Mouse (Mus musculus) intestine, postnatal 0 days (tissue): ENCODE measurements at regions not wholly inside any gene's neighbourhood (a gene's known extent, or its start where the extent isn't known, plus 50 kb on each side); places are given as distances from the start of the nearest gene placed in this dataset.

ENCODE experiments used
- ATAC-seq: fragments of 200-750 bp; cut with Nextera tagmentation; 2 replicates; pipeline ENCODE4 v1.8.0; 2017; ENCODE audit warnings: mild to moderate bottlenecking, moderate TSS enrichment, moderate library complexity
- H3K27ac ChIP-seq: fragments of 300-500 bp; sonication (generic); 2 replicates; pipeline ENCODE4 v1.5.1; 2014; ENCODE audit warnings: mild to moderate bottlenecking, low read depth, low read length, moderate library complexity
- H3K27me3 ChIP-seq: fragments of 300-500 bp; sonication (generic); replicated peaks from 2 replicates; pipeline ENCODE4 v1.6.1; 2014; ENCODE audit warnings: low read length, mixed read lengths; ENCODE audit not compliant: control insufficient read depth, insufficient read depth
- H3K36me3 ChIP-seq: fragments of 300-500 bp; sonication (generic); 2 replicates; pipeline ENCODE4 v1.6.1; 2014; ENCODE audit warnings: mild to moderate bottlenecking, moderate library complexity; ENCODE audit not compliant: control insufficient read depth, insufficient read depth
- H3K4me1 ChIP-seq: fragments of 300-500 bp; sonication (generic); replicated peaks from 2 replicates; pipeline ENCODE4 v1.6.1; 2014; ENCODE audit warnings: antibody characterized with exemption, low read length, mixed read lengths; ENCODE audit not compliant: control insufficient read depth, insufficient read depth
- H3K4me2 ChIP-seq: fragments of 300-500 bp; sonication (generic); replicated peaks from 2 replicates; pipeline ENCODE4 v1.6.1; 2014; ENCODE audit warnings: low read depth, mild to moderate bottlenecking, moderate library complexity
- H3K4me3 ChIP-seq: fragments of 300-500 bp; sonication (generic); 2 replicates; pipeline ENCODE4 v1.5.1; 2014; ENCODE audit warnings: low read depth, low read length
- H3K9ac ChIP-seq: fragments of 300-500 bp; sonication (generic); 2 replicates; pipeline ENCODE4 v1.6.1; 2014; ENCODE audit warnings: mild to moderate bottlenecking, low read depth, low read length
- H3K9me3 ChIP-seq: fragments of 300-500 bp; sonication (generic); 2 replicates; pipeline ENCODE4 v1.6.1; 2016; ENCODE audit warnings: mixed run types; ENCODE audit not compliant: control insufficient read depth
- CTCF ChIP-seq: sonication (generic); IDR thresholded peaks from 2 replicates; pipeline ENCODE4 v1.5.1; 2016; ENCODE audit warnings: low read depth, mild to moderate bottlenecking, control low read depth, antibody characterized with exemption, moderate library complexity
- WGBS: fragments of 180-500 bp; shearing (Covaris S2); extraction: QIAGEN DNeasy Blood & Tissue Kit; methylation state at CpG from one replicate; pipeline ENCODE4 v1.1.7; 2014; 5-methylcytosine and 5-hydroxymethylcytosine counted together

- H3K36me3 ChIP-seq, result no peaks in the 10 kb centered on the region
- no peaks in the 10 kb centered on the region for H3K9me3 ChIP-seq
- no peak overlapping the region for H3K4me2 ChIP-seq
- no peak for ATAC-seq
- WGBS, result 89% methylated on average over 9 of the region's 9 CpGs
- H3K4me3 ChIP-seq, result no peak overlapping the region
- H3K27me3 ChIP-seq, result no peaks in the 10 kb centered on the region
- no peak for TF ChIP-seq CTCF
- H3K4me1 ChIP-seq, result no peaks in the 10 kb centered on the region
- H3K27ac ChIP-seq, result no peak overlapping the region
- no peak overlapping the region for H3K9ac ChIP-seq
These were observed 77.1 kb downstream of the Csl start for GRCm38 (mm10) chr10:99682350-99682749.

- H3K9ac ChIP-seq, result no peak overlapping the region
- no peaks in the 10 kb centered on the region for H3K27me3 ChIP-seq
- H3K36me3 ChIP-seq, result no peaks in the 10 kb centered on the region
- H3K4me2 ChIP-seq, result no peak overlapping the region
- no peak for TF ChIP-seq CTCF
- H3K9me3 ChIP-seq, result no peaks in the 10 kb centered on the region
- no peak for ATAC-seq
- H3K27ac ChIP-seq, result no peak overlapping the region
- H3K4me1 ChIP-seq, result no peaks in the 10 kb centered on the region
- 40% methylated on average over 3 of the region's 3 CpGs for WGBS
- no peak overlapping the region for H3K4me3 ChIP-seq
These were observed 76.1 kb downstream of the Csl start for GRCm38 (mm10) chr10:99683310-99683709.

GRCm38 (mm10) chr10:99685911-99686310 lies 73.5 kb downstream of the Csl start:
- Histone ChIP-seq H3K4me2 (no peak overlapping the region), H3K27ac (no peak overlapping the region), H3K9ac (no peak overlapping the region), H3K36me3 (no peaks in the 10 kb centered on the region), H3K27me3 (no peaks in the 10 kb centered on the region), H3K4me3 (no peak overlapping the region), H3K4me1 (no peaks in the 10 kb centered on the region), H3K9me3 (no peaks in the 10 kb centered on the region)
- 30% methylated on average over 5 of the region's 5 CpGs for WGBS
- ATAC-seq, result no peak
- TF ChIP-seq CTCF, result no peak

GRCm38 (mm10) chr10:99687011-99687410 lies 72.4 kb downstream of the Csl start:
- H3K36me3 ChIP-seq, result no peaks in the 10 kb centered on the region
- H3K4me3 ChIP-seq, result no peak overlapping the region
- H3K4me1 ChIP-seq, result no peaks in the 10 kb centered on the region
- 53% methylated on average over 4 of the region's 4 CpGs for WGBS
- no peak overlapping the region for H3K9ac ChIP-seq
- TF ChIP-seq CTCF, result no peak
- no peak for ATAC-seq
- no peaks in the 10 kb centered on the region for H3K9me3 ChIP-seq
- H3K27me3 ChIP-seq, result no peaks in the 10 kb centered on the region
- no peak overlapping the region for H3K27ac ChIP-seq
- H3K4me2 ChIP-seq, result no peak overlapping the region

- H3K27me3 ChIP-seq, result no peaks in the 10 kb centered on the region
- 78% methylated on average over 8 of the region's 8 CpGs for WGBS
- no peak overlapping the region for H3K9ac ChIP-seq
- no peak overlapping the region for H3K4me2 ChIP-seq
- H3K4me3 ChIP-seq, result no peak overlapping the region
- no peak overlapping the region for H3K27ac ChIP-seq
- no peaks in the 10 kb centered on the region for H3K9me3 ChIP-seq
- H3K36me3 ChIP-seq, result no peaks in the 10 kb centered on the region
- TF ChIP-seq CTCF, result no peak
- no peak for ATAC-seq
- no peaks in the 10 kb centered on the region for H3K4me1 ChIP-seq
These were observed 61.8 kb downstream of the Csl start for GRCm38 (mm10) chr10:99697696-99698095.

- no peak for TF ChIP-seq CTCF
- Histone ChIP-seq H3K27ac (no peak overlapping the region), H3K9ac (no peak overlapping the region), H3K4me2 (no peak overlapping the region), H3K27me3 (no peaks in the 10 kb centered on the region), H3K4me3 (no peak overlapping the region), H3K9me3 (no peaks in the 10 kb centered on the region), H3K4me1 (no peaks in the 10 kb centered on the region), H3K36me3 (no peaks in the 10 kb centered on the region)
- WGBS, result 35% methylated on average over 3 of the region's 3 CpGs
- ATAC-seq, result no peak
These were observed 60.0 kb downstream of the Csl start for GRCm38 (mm10) chr10:99699498-99699897.
